Mouse (Mus musculus) liver, adult 2 months (tissue): ENCODE results near the gene Rap2a.

Source experiments
- CTCF ChIP-seq: fragments of 200-500 bp; IDR thresholded peaks from 2 replicates; pipeline ENCODE4 v1.5.1; 2011; ENCODE audit warnings: low read depth, low read length, control low read depth
- POLR2A ChIP-seq: fragments of 200-500 bp; IDR thresholded peaks from 2 replicates; pipeline ENCODE4 v1.6.1; 2011; ENCODE audit warnings: low read length, control low read depth; ENCODE audit not compliant: insufficient read depth; ENCODE audit errors: extremely low read depth

GRCm38 (mm10) chr14:120496827-120497226 lies 18.6 kb downstream of the Rap2a start:
- TF ChIP-seq CTCF, result no peak
- TF ChIP-seq POLR2A, result no peak
